Mouse (Mus musculus) layer of hippocampus, postnatal 25 days (tissue): ENCODE results near the gene Setdb1. TPM values are rescaled to one million over a fixed set of nuclear protein-coding genes. Genes with fewer than 3 reads are reported as not detected.

Source experiments
- DNase-seq, 2 experiments: peaks; one replicate each; pipeline ENCODE4 v3.0.0; 2022; ENCODE audit warnings: mixed read lengths in 2 of 2, low spot score in 1 of 2; ENCODE audit errors: extremely low spot score in 1 of 2
- total RNA-seq, 2 experiments: library from RNA; stranded (reverse); gene quantifications; 2 replicates each; pipeline ENCODE4 v1.2.3; 2021

Setdb1 gene
- total RNA-seq, 2 experiments from 2014 or later = 34.3 to 39.4 TPM

DNA sequence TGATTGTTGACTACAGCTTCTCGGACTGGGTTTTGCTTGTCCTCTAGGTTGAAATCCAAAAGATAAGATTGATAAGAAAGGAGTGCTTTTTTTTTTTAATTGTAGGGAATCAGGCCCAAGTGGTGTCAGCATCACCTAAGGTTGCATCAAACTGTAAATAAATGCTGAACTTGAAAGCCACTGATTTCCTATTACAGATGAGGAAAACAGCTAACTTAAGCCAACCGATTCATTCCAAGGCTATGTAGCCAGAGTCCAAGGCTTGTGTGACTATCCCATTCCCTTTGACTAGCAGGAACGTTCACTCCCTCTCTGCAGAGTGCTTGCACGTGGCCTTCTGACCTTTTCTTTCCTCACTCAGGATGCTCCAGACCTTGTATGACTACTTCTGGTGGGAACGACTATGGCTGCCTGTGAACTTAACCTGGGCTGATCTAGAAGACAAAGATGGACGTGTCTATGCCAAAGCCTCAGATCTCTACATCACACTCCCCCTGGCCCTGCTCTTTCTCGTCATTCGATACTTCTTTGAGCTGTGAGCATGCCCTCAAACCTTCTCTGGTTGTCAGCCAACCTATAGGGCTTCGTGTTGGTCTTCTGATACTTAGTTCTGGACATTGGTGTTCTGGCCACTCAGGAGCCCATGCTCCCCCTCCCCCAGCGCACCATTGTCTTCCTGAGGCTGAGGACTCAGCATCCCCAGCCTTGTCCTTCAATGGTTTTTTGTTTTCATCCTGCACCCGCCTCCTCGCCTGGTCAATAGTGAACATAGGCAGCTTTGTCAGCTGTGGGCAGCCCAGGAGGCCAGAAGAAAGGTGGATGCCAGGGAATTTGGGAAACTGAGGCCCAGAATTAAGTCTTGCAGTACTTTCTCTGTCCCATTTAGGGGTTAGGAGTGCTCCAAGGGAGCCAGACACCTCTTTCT lies 37.0 kb downstream of the Setdb1 start:
- no peak for DNase-seq

DNA sequence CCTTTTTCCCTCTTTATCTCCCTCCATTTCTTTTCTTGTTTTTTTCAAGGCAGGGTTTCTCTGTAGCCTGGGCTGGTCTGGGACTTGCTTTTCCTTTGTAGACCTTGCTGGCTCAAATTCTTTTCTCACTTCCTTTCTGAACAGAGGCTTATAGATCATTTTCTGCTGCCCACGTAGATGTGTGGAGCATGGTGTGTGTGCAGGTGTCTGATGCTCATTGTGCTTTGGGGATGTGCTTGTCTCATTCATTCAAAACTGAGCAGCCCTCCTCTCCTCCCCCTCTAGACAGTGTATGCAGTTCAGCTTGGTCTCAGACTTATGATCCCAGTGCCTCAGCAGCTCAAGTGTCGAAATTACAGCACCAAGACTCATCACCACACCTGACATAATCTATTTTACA lies 37.9 kb downstream of the Setdb1 start:
- DNase-seq = no peak

DNA sequence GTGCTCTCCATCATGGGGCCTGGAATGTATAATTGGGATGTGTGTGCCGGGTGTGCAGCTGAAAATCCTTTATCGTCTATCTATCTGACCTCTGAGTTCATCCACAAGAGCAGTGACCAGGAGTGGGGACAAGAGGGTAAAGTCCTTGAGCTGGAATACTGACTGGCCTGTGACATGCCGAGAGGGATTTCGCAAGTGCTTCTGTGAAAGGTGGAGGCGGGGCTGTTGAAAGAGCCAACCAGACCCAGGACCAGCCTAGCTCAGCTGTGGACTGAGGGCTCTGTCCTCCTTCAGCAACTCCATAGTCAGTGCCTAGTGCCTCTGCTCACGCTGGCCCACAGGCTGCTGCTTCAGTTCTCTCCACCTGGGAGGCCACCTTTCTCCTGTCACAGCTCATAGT lies 38.5 kb downstream of the Setdb1 start:
- DNase-seq = no peak

DNA sequence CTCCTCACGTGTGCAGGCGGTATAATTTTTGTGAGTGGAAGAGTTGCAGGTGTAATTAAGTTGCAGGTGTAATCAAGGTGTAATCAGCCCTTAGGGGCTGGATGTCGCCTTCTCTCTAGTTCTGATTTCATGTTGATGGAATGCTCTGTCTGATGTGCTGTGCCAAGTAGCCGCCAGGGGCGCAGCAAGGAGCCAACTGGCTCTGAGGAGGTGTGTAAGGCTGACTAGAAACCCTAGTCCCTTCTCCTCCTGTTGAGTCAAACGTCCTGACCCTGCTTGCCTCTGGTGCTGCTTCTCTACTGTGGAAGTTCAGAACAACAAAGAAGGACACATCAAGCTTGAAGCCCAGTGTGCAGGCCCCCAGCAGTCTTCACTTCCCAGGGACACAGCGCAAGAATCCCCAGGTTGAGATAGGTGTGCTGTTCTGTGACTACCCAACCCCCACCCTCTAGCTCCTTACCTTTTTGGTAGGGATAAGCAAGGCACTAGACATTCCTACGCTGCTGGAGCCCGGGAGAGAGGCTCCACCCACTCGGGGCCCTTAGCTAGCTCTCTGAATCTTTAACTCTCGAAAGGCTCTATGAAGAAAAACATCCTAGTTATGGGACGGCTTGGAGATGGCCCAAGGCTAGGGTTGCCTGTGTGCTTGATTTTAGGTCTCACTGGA lies 39.5 kb downstream of the Setdb1 start:
- peak in 1 of 2 experiments; percentile 37 for DNase-seq

DNA sequence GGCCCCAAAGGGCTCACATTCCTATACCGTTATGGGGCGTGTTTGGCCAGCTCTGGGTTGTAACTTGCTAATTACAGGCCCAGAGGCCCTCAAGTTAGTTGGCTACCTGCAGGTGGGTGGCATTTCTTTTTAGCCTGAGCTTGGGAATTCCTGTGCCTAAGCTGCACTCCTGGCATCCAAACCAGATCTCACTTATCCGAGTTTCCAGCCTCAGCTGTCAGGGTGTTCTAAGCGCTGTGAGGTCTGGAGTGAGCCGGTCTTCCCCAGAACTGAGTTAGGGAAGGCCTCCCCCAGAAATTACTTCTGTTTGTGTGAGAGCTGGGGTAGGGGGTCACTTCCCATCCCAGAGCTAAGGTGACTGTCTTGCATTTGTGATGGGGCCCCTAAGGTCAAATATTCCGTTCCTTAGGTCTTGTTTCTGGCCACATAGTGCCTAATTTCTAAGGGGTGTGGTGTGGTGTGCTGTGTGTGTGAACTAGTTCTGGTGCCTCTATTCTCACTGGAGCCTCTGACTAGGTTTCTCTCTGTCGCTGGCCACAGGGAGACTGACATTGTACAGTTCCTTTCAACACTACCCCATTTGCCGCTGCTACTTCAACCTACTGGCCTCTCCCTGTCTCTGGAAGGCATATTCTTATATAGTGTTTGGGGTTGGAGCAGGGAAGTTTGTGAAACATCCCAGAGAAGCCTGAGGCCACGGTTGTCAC lies 41.0 kb downstream of the Setdb1 start:
- DNase-seq = no peak

DNA sequence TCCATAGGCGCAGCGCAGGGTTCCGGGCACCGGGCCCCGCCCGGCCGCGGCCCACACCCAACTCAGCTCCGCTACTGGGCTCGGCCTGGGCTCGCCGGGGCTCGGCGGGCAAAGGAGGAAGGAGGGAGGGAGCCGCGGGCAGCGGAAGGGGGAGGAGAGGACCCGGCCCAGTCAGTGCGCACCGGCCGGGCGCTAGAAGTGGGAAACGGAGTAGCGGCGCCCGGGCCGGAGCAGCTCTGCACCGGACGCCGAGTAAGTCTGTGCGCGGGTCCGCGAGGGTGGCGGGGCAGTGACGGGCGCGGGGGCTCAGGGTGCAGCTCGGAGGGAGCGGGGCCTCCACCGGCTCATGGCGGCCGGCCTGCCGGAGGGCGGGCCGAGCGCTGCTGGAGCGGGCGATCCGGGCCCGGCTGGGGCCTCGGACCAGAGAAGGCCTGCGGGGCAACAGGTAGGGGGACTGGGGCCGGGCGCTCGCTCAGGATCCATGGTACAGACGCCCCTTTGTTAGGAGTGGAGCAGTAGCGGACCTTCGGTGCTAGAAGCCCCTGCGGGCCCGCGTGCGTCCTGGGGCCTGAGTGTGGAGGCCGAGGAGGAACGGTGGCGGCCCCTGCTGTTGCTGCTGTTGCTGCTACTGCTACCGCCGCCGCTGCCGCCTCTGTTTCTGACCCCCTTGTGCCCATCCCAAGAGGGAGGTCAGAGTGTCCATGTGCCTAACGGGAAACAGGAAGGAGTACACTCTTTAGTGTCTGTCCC lies 41.7 kb downstream of the Setdb1 start:
- DNase-seq = peak; percentile 61 to 65

DNA sequence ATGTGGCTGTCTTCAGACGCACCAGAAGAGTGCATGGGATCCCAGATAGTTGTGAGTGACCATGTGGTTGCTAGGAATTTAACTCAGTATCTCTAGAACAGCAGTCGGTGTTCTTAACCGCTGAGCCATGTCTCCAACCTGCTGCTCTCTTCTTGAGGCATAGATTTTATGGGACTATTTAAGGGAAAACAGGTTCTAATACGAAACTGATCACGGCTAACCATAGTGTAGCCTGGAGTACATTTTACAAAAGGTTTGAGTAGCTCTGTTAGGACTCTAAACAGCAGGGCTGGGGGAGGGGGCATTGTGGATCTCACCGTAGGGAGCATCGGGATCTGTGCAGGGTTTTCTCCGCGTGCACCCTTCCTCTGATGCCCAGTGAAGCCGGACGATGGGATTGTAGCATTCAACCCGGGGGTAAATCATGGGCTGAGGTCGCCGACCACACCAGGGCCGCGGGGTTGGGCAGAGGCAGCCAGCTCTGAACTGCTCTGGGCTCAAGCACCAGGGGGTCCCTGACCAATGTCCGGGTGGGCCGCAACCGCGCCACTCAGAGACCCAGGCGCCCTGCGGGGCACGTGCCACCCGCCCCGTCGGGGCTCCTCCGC lies 42.4 kb downstream of the Setdb1 start, which contains the start of gene Cers2:
Cers2 (plus strand) TSS at position 306 of the 608 bp plus-strand sequence.
- peak in 1 of 2 experiments; percentile 18 for DNase-seq

DNA sequence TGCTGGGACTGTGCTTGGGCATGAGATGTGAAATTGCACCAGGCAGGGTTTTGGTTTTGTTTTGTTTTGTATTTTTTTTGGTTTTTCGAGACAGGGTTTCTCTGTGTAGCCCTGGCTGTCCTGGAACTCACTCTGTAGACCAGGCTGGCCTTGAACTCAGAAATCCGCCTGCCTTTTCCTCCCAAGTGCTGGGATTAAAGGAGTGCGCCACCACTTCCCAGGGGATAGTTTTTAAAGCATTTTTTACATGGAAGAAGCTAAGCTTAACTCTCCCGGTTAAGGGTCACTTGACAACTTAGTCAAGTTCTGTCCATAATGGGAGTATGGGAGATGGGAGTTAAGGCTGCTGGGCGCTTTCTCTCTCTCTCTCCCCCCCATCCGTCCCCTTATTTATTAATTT lies 42.9 kb downstream of the Setdb1 start:
- DNase-seq = no peak

DNA sequence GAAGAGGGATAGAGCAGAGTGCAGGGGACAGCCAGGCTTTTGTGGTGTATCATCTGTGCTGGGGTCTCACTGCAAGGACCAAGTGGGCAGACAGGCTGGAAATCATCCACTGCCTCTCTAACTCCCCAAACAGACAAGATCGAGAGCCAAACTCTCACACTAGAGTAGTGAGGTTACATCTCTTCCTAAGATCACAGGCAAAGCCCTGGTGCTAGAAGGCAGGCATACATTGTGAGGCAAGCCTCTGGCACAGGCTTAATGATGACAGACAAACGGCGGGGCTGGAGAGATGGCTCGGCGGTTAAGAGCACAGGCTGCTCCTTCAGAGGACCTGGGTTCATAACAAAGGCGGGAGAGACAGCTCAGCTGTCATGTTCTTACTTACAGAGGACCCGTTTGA lies 43.5 kb downstream of the Setdb1 start:
- no peak for DNase-seq

DNA sequence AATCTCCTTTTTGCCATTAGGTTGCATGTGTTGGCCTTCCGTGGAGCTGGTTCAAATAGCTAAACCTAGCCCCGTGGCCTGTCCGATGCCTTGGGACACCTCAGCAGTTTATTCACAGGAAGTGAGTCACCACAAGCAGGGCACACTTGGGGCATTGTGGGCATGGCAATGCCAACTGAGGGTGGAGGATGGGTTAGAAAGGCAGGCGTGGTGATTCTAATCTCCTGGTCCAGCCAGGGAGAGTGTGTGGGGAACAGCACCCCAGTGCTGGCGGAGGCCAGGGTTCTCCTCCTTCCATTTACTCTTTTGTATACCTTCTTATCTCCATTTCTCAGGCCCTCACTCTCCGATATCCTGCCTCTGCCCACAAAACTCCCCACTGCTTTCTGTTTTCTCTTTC lies 44.4 kb downstream of the Setdb1 start:
- no peak for DNase-seq

DNA sequence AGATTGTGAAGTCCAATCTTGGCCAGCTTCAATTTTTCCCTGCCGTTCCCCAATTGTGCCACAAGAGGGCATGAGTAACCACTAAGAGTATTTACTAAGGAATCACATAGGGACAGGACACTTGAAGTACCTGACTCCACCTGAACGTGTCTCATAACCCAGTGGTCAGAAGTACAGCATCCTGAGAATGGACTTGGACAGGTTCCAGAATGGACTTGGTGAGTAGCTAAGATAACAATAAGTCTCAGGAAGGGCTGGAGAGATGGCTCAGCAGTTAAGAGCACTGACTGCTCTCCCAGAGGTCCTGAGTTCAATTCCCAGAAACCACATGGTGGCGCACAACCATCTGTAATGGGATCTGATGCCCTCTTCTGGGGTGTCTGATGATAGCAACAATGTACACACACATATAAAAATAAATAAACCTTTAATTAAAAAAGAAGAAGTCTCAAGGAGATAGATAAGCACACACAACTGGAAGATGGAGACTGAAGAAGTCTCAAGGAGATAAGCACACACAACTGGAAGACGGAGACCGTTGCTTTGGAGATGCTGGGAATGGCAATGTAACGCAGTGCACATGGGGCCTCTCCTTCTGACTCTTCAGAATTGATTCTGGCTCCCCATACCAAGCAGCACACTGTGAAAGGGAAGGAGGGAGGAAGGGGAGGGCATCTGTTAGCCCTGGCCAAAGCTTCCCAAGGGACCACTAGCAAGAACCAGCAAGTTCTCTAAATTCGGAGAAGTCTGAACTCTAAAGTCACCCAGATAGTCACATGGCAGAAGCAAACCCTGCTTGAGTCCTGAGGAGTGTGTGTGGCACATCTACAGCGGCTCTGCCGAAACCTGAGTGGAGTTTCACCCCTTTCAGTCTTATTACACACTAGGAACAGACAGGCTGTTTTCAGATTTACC lies 45.8 kb downstream of the Setdb1 start:
- DNase-seq = peak; percentile 31 to 59

DNA sequence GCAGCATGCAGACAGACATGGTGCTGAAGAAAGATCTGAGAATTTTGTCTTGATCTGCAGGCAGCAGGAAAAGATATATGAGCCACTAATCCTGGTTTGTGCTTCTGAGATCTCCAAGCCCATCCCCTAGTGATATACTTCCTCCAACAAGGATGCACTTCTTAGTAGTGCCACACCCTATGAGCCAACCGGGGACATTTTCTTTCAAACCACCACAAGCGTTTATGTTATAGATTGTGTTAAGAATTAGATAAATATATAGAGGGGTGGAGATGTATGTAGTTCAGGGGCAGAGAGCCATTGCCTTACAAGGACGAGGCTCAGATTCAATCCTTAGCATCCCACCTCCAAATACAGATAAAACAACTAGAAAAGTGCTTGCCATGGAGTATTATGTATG lies 46.5 kb downstream of the Setdb1 start:
- no peak for DNase-seq

DNA sequence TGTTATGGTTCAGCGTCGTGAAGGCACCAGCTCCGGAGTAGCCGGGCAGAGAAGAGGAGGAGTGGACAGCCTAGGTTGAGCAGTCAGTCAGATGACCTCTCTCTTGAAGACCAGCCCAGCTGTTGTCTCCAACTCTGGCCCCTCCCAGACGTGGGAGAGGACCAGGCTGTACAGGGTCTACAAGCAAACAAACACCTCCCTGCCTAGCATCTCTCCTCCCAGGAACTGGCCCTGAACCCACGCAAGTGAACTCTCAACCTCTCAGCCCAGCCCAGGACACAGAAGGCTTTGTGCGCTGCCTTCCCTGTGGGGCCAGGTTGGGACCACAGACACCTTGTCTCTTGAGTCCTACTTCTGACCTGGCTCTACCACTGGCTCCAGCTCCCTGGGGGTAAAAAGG lies 49.9 kb downstream of the Setdb1 start, which contains the start of gene Anxa9:
Anxa9 (minus strand) TSS at position 77 of the 400 bp plus-strand sequence.
- no peak for DNase-seq

DNA sequence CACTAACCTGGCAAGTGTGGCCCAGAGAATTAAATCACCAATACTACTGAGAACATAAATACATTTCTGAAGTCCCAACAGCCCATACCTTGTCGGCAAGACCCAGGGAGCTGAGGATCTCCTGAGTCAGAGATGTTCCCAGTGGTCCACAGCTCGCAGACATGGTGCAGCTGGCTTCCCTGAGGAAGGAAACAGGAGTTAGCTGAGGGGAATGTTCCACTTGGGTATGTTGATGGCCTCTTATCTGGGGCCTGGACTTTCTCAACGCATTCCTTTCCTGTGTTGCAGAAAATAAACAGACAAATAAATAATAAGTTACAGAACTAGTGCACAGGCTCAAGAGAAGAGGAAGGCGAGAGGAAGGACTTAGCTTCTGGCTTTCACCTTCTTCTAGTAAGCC lies 50.8 kb downstream of the Setdb1 start:
- no peak for DNase-seq

DNA sequence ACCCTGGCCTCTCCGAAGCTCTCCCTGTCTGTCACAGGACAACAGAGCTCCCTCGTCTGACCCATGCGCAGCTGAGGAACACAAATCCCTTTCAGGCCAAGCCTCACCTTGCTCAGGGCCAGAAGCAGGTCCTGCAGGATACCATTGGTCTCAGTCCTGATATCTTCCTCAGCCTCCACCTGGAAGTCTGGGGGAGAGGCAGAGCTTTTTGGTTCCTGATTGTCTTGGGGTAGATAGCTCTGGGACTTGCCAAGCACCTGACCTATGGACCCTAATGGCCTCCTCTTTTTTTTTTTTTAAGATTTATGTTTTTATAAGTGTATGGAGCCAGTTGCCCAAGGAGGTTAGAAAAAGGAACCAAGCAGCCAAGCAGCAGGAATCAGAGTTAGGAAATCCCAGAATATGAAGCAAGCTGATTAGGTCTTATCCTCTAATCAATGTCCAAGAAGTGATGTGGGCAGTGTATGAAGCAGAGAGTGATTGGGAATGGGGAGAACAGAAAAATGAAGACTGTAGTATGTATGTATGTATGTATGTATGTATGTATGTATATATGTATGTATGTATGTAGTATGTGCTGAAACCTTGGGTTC lies 55.7 kb downstream of the Setdb1 start:
- DNase-seq = no peak

DNA sequence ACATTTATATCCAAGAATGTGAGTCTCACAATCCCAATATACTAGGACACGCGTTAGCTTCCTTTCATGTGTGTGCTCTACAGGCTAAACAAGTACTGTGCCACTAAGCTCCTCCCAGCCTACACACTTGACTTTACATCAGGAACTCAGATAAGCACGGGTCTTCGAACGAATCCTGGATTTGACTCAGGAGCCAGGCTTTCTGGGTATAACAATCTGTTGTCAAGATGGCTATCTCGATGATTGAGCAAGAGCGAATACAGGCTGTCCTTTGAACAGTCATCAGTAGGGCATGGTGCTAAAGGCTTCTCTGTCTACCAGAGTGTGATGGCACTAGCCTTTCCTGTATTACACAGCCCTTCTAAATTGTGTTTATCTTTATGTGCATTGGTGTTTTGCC lies 59.0 kb downstream of the Setdb1 start:
- DNase-seq = no peak

DNA sequence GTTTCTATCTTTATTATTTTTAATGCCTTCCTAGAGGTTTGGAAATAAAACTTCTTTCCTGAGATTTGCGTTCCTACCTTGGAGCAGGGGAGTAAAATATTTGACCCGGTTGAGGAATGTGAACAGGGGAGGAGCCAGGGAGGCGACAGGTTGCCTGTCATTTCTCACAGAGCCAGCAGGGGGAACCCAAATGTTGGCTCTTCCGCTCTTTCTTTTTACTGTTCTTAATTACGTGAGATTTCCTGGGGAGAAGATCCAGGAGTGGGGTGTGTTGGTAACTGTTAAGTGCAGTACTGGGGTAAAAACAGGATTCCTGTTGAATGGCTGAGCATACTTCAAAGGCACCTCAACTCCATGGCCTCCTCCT lies 60.9 kb downstream of the Setdb1 start:
- DNase-seq = peak in 1 of 2 experiments; percentile 34

DNA sequence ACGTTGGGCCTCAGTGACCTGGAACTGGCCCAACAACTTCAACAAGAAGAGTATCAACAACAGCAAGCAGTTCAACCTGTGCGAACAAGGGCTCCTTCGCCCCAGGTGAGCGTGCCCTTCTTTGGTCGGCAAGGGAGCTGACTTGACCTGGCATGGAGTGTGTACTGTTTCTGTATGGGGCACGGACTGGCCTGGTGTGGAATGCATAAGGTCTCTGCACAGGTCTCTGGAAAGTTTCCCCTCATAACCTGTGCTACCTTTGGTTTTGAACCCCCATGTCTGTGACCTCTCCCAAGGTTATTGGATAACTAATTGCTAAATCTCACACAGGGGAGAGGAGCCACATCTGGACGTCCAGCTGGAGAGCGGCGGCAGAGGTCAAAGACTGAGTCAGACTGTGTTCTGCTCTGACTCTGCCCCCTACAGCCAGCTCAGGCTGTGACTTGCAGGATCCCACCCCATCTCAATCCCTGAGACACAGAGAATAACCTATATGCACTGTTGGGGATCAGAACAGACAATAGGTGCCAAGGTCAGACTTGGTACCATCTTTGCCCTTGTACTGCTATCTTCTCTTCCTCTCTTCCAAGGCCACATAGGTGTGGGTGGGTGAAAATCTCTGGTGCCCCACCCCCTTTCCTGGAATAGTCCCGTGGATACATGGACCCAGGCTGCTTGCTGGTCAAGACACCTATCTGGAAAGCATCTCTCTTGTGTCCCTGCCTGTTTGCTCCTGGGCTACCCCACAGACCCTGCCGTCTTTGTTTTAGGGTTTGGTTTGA lies 61.5 kb downstream of the Setdb1 start:
- DNase-seq = no peak
